Mouse (Mus musculus) olfactory bulb, adult 2 months (tissue): ENCODE data around the gene Creb5.

Experiments
- CTCF ChIP-seq: fragments of 200-500 bp; IDR thresholded peaks from 2 replicates; pipeline ENCODE4 v1.5.1; 2012; ENCODE audit warnings: low read depth, mild to moderate bottlenecking, low read length, moderate library complexity; ENCODE audit not compliant: insufficient read depth
- POLR2A ChIP-seq: fragments of 200-500 bp; IDR thresholded peaks from 2 replicates; pipeline ENCODE4 v1.6.1; 2012; ENCODE audit warnings: mild to moderate bottlenecking, low read depth, low read length, moderate library complexity; ENCODE audit not compliant: insufficient read depth

DNA sequence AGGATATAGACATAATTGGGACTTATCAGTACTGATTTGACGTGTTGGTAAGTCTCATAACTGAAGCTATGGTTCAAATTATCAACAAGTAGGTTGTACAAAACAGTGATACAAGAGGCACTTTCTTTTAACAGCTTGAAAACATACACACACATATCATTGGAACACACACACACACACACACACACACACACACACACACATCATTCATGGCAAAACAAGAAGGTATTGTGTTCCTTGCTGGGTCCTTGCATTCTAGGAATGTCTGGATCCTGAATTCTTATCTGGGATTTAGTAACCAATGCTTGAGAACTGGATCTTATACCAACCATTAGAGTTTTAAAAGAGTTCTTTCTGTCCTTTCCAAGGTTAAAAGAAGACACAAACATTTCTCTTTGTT, 446.5 kb downstream of the Creb5 start:
- no peak for TF ChIP-seq CTCF
- TF ChIP-seq POLR2A, result no peak
